Mouse (Mus musculus): ENCODE measurements around the gene Edem3. TPM values are rescaled to one million over a fixed set of nuclear protein-coding genes. Genes with fewer than 3 reads are reported as not detected.

Gene Edem3
- total and polyA plus RNA-seq, 2 experiments: 4.1 to 18.5 TPM

GRCm38 (mm10) chr1:151764236-151764635 lies 9.1 kb downstream of the Edem3 start:
- no peaks in the 10 kb centered on the region for H3K27me3 ChIP-seq (ENCODE audit: control insufficient read depth, insufficient read depth, low read length)
- TF ChIP-seq CTCF (IDR thresholded peaks at IDR 0.05; ENCODE audit: low read depth, low read length): no peak
- TF ChIP-seq POLR2A (IDR thresholded peaks at IDR 0.05; ENCODE audit: extremely low read depth, insufficient read depth, low read length): no peak
- no peak for DNase-seq (ENCODE audit: extremely low read depth, low read depth, low spot score)
- no peak overlapping the region for H3K4me3 ChIP-seq (ENCODE audit: insufficient read depth, low read depth, low read length)
- H3K27ac ChIP-seq (replicated peaks; ENCODE audit: insufficient read depth, low read depth, low read length): no peak overlapping the region
- no peak overlapping the region for H3K9ac ChIP-seq (ENCODE audit: low read depth, low read length)
- H3K79me2 ChIP-seq (ENCODE audit: control insufficient read depth, insufficient read depth, low read length): peaks cover 3% of the 10 kb centered on the region; the same call in 1 of the 2 replicates
- no peaks in the 10 kb centered on the region; the same call in none of the 2 replicates for H3K4me1 ChIP-seq (ENCODE audit: control insufficient read depth, insufficient read depth, low read length)
- 71% methylated on average over 3 of the region's 3 CpGs for WGBS
- peaks cover 16% of the 10 kb centered on the region for H3K36me3 ChIP-seq (ENCODE audit: control insufficient read depth, insufficient read depth, low read length)

GRCm38 (mm10) chr1:151766166-151766565 lies 11.0 kb downstream of the Edem3 start:
- no peak overlapping the region for H3K27ac ChIP-seq (replicated peaks; ENCODE audit: insufficient read depth, low read depth, low read length)
- no peaks in the 10 kb centered on the region for H3K27me3 ChIP-seq (ENCODE audit: control insufficient read depth, insufficient read depth, low read length)
- WGBS: 66% methylated on average over 2 of the region's 2 CpGs
- DNase-seq (ENCODE audit: extremely low read depth, low read depth, low spot score): no peak
- H3K4me1 ChIP-seq (ENCODE audit: control insufficient read depth, insufficient read depth, low read length): no peaks in the 10 kb centered on the region; the same call in none of the 2 replicates
- H3K79me2 ChIP-seq (ENCODE audit: control insufficient read depth, insufficient read depth, low read length): peaks cover 6% of the 10 kb centered on the region; the same call in 1 of the 2 replicates
- no peak for TF ChIP-seq CTCF (IDR thresholded peaks at IDR 0.05; ENCODE audit: low read depth, low read length)
- TF ChIP-seq POLR2A (IDR thresholded peaks at IDR 0.05; ENCODE audit: extremely low read depth, insufficient read depth, low read length): no peak
- no peak overlapping the region for H3K9ac ChIP-seq (ENCODE audit: low read depth, low read length)
- no peak overlapping the region for H3K4me3 ChIP-seq (ENCODE audit: insufficient read depth, low read depth, low read length)
- peaks cover 16% of the 10 kb centered on the region for H3K36me3 ChIP-seq (ENCODE audit: control insufficient read depth, insufficient read depth, low read length)

GRCm38 (mm10) chr1:151766976-151767654 lies 11.9 kb downstream of the Edem3 start:
- Histone ChIP-seq H3K9ac (ENCODE audit: low read depth, low read length) (no peak overlapping the region), H3K4me1 (ENCODE audit: control insufficient read depth, insufficient read depth, low read length) (no peaks in the 10 kb centered on the region; the same call in none of the 2 replicates), H3K4me3 (ENCODE audit: insufficient read depth, low read depth, low read length) (no peak overlapping the region), H3K27me3 (ENCODE audit: control insufficient read depth, insufficient read depth, low read length) (no peaks in the 10 kb centered on the region), H3K36me3 (ENCODE audit: control insufficient read depth, insufficient read depth, low read length) (peaks cover 15% of the 10 kb centered on the region), H3K27ac (replicated peaks; ENCODE audit: insufficient read depth, low read depth, low read length) (no peak overlapping the region), H3K79me2 (ENCODE audit: control insufficient read depth, insufficient read depth, low read length) (peaks cover 6% of the 10 kb centered on the region; the same call in 1 of the 2 replicates)
- no peak for DNase-seq (ENCODE audit: extremely low read depth, low read depth, low spot score)
- TF ChIP-seq CTCF (IDR thresholded peaks at IDR 0.05; ENCODE audit: low read depth, low read length) (no peak), POLR2A (IDR thresholded peaks at IDR 0.05; ENCODE audit: extremely low read depth, insufficient read depth, low read length) (no peak)
- WGBS: 94% methylated on average over 3 of the region's 3 CpGs

GRCm38 (mm10) chr1:151769200-151769913 lies 14.2 kb downstream of the Edem3 start:
- H3K27me3 ChIP-seq (ENCODE audit: control insufficient read depth, insufficient read depth, low read length): no peaks in the 10 kb centered on the region
- no peak overlapping the region for H3K27ac ChIP-seq (replicated peaks; ENCODE audit: insufficient read depth, low read depth, low read length)
- WGBS: 93% methylated on average over 3 of the region's 3 CpGs
- H3K9ac ChIP-seq (ENCODE audit: low read depth, low read length): no peak overlapping the region
- no peaks in the 10 kb centered on the region; the same call in 1 of the 2 replicates for H3K4me1 ChIP-seq (ENCODE audit: control insufficient read depth, insufficient read depth, low read length)
- H3K79me2 ChIP-seq (ENCODE audit: control insufficient read depth, insufficient read depth, low read length): peaks cover 3% of the 10 kb centered on the region; the same call in 1 of the 2 replicates
- no peak overlapping the region for H3K4me3 ChIP-seq (ENCODE audit: insufficient read depth, low read depth, low read length)
- DNase-seq (ENCODE audit: extremely low read depth, low read depth, low spot score): no peak
- TF ChIP-seq POLR2A (IDR thresholded peaks at IDR 0.05; ENCODE audit: extremely low read depth, insufficient read depth, low read length): no peak
- no peak for TF ChIP-seq CTCF (IDR thresholded peaks at IDR 0.05; ENCODE audit: low read depth, low read length)
- peaks cover 20% of the 10 kb centered on the region for H3K36me3 ChIP-seq (ENCODE audit: control insufficient read depth, insufficient read depth, low read length)

GRCm38 (mm10) chr1:151777616-151778015 lies 22.4 kb downstream of the Edem3 start:
- H3K36me3 ChIP-seq (ENCODE audit: control insufficient read depth, insufficient read depth, low read length): peaks cover 51% of the 10 kb centered on the region
- no peak overlapping the region for H3K9ac ChIP-seq (ENCODE audit: low read depth, low read length)
- TF ChIP-seq POLR2A (IDR thresholded peaks at IDR 0.05; ENCODE audit: extremely low read depth, insufficient read depth, low read length) (no peak), CTCF (IDR thresholded peaks at IDR 0.05; ENCODE audit: low read depth, low read length) (no peak)

More at GRCm38 (mm10) chr1:151777616-151778015, 22.4 kb downstream of the Edem3 start:
- no peaks in the 10 kb centered on the region for H3K4me1 ChIP-seq (ENCODE audit: control insufficient read depth, insufficient read depth, low read length)
- no peak overlapping the region for H3K4me3 ChIP-seq (ENCODE audit: insufficient read depth, low read depth, low read length)
- no peak overlapping the region for H3K27ac ChIP-seq (replicated peaks; ENCODE audit: insufficient read depth, low read depth, low read length)
- H3K79me2 ChIP-seq (ENCODE audit: control insufficient read depth, insufficient read depth, low read length): no peaks in the 10 kb centered on the region; the same call in 1 of the 2 replicates
- 92% methylated on average over 2 of the region's 2 CpGs for WGBS
- DNase-seq (ENCODE audit: extremely low read depth, low read depth, low spot score): no peak
- no peaks in the 10 kb centered on the region for H3K27me3 ChIP-seq (ENCODE audit: control insufficient read depth, insufficient read depth, low read length)
